Mouse (Mus musculus) embryonic facial prominence, embryonic 14.5 days (tissue): ENCODE measurements around the gene Runx1. TPM values are rescaled to one million over a fixed set of nuclear protein-coding genes. Genes with fewer than 3 reads are reported as not detected.

Experiments
- ATAC-seq: fragments of 200-750 bp; cut with Nextera tagmentation; 2 replicates; pipeline ENCODE4 v1.8.0; 2017; ENCODE audit warnings: low read depth, moderate number of reproducible peaks, moderate TSS enrichment
- DNase-seq: peaks from one replicate; pipeline ENCODE4 v3.0.0-alpha.2; 2015; ENCODE audit warnings: low spot score
- H3K27ac ChIP-seq: fragments of 300-500 bp; sonication (generic); replicated peaks from 2 replicates; pipeline ENCODE4 v1.5.1; 2014; ENCODE audit warnings: low read depth, mild to moderate bottlenecking, low read length, moderate library complexity
- H3K27me3 ChIP-seq: fragments of 300-500 bp; sonication (generic); replicated peaks from 2 replicates; pipeline ENCODE4 v1.6.1; 2014; ENCODE audit warnings: low read length; ENCODE audit not compliant: control insufficient read depth, insufficient read depth
- H3K36me3 ChIP-seq: fragments of 300-500 bp; sonication (generic); 2 replicates; pipeline ENCODE4 v1.6.1; 2014; ENCODE audit warnings: low read length, mixed read lengths; ENCODE audit not compliant: control insufficient read depth, insufficient read depth
- H3K4me1 ChIP-seq: fragments of 300-500 bp; sonication (generic); 2 replicates; pipeline ENCODE4 v1.6.1; 2014; ENCODE audit warnings: antibody characterized with exemption, low read length; ENCODE audit not compliant: control insufficient read depth, insufficient read depth
- H3K4me2 ChIP-seq: fragments of 300-500 bp; sonication (generic); 2 replicates; pipeline ENCODE4 v1.6.1; 2014; ENCODE audit warnings: low read depth, mild to moderate bottlenecking, low read length, moderate library complexity, mixed read lengths
- H3K4me3 ChIP-seq: fragments of 300-500 bp; sonication (generic); 2 replicates; pipeline ENCODE4 v1.5.1; 2014; ENCODE audit warnings: low read depth, mild to moderate bottlenecking, low read length
- H3K9ac ChIP-seq: fragments of 300-500 bp; sonication (generic); 2 replicates; pipeline ENCODE4 v1.6.1; 2014; ENCODE audit warnings: low read depth, mild to moderate bottlenecking, low read length, moderate library complexity, mixed read lengths
- H3K9me3 ChIP-seq: fragments of 300-500 bp; sonication (generic); 2 replicates; pipeline ENCODE4 v1.6.1; 2016; ENCODE audit warnings: low read length; ENCODE audit not compliant: control insufficient read depth
- WGBS: fragments of 180-500 bp; shearing (Covaris S2); extraction: QIAGEN DNeasy Blood & Tissue Kit; methylation state at CpG from one replicate; pipeline ENCODE4 v1.1.7; 2014; 5-methylcytosine and 5-hydroxymethylcytosine counted together
- polyA plus RNA-seq: library from polyadenylated mRNA; unstranded; fragments of >200 nt; fragmentation: Nextera tagmentation; extraction: Ambion mirVana; gene quantifications from 2 replicates; pipeline ENCODE4 v1.2.1, GENCODE M21; 2014

Runx1 gene
- polyA plus RNA-seq, 1 experiment from 2014 or later = 13.7 TPM

DNA sequence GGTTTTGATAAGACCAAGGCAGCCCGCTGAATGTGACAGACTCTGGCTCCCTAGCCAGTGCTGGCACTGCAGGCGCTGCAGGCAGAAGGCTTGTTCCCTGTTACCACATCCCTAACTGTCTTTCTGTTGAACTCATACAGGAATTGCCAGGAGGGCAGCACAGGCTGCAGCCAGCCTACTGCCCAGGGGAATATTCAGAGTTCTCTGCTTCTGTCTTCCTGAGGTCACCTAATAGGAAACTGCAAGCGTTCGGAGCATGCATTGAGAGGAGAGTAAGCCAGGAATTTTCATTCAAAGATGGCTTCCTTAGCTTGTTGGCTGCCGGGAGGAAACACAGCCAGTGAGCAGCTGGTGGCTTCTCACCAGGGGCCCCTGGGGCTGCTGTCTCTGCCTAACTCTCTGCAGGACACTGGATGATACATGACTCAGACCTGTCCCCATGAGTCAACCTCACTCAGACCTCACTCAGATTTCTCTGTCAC is 2.5 kb downstream of the Runx1 start:
- no peak overlapping the region for H3K27ac ChIP-seq
- WGBS = 33% methylated on average over 5 of the region's 5 CpGs
- no peaks in the 10 kb centered on the region for H3K27me3 ChIP-seq
- no peaks in the 10 kb centered on the region for H3K36me3 ChIP-seq
- no peaks in the 10 kb centered on the region for H3K9me3 ChIP-seq
- peaks cover 25% of the 10 kb centered on the region for H3K4me1 ChIP-seq
- H3K9ac ChIP-seq = no peak overlapping the region
- no peak overlapping the region for H3K4me2 ChIP-seq
- ATAC-seq (no peak), DNase-seq (peak; percentile 51)
- no peak overlapping the region for H3K4me3 ChIP-seq

DNA sequence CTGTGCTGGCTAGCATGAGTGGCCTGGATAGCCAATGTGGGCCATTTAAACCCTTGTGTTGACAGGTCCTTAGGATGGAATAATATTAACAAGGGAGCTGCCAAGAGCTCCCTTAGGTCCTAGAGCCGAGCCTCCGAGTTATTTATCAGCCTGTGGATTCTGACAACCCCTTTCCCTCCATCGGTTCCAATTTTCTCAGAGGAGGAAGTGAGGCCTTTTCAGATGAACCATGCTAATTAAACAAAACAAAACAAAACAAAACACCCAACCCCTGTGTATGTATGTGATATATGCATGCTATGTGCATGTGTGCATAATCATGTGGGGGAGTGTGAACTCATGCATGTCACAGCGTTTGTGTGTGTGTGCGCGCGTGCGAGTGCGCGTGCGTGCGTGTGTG is 3.3 kb downstream of the Runx1 start:
- 89% methylated on average over 12 of the region's 12 CpGs for WGBS
- Histone ChIP-seq H3K9ac (no peak overlapping the region), H3K27ac (no peak overlapping the region)

DNA sequence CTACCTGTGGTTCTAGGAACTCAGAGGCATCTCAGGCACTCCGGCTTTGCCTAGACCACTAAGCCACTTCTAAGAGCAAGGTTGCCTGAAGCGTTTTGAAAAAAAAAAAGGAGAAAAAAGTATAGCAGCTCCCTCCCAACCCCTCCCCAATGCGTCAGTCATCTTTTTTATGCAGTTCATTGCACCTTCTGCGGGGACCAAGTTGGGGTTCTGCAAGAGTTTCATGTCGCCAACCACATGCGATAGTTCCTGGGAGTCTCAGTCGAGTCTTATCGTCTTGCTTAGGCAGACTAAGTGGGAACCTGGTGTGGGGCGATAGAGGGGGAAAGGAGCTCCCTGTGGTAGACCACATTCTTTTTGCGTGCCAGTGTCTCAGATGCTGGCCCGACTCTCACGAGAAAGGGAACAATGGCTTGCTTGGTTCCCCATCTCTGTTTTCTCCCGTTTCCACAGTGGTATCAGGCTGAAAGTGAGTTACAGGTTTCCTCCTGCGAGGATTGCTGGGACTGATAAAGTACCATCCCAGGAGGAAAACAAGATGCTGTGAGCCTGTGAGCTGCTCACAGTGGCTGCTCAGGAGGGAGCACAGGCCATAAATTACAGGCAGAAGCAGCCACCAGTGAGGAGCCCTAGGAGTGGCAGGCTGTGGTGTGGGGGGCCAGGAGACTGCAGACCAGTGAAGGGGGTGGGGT is 3.9 kb downstream of the Runx1 start:
- no peak overlapping the region for H3K4me3 ChIP-seq
- ATAC-seq = no peak
- no peak overlapping the region for H3K27ac ChIP-seq
- no peaks in the 10 kb centered on the region for H3K36me3 ChIP-seq
- no peak overlapping the region for H3K4me2 ChIP-seq
- H3K9me3 ChIP-seq = no peaks in the 10 kb centered on the region
- H3K4me1 ChIP-seq = peaks cover 25% of the 10 kb centered on the region
- H3K9ac ChIP-seq = no peak overlapping the region
- 49% methylated on average over 14 of the region's 14 CpGs for WGBS
- no peaks in the 10 kb centered on the region for H3K27me3 ChIP-seq
- peak; percentile 46 for DNase-seq

More for the DNA sequence above, 3.3 kb downstream of the Runx1 start:
- ATAC-seq (no peak), DNase-seq (no peak)
- no peak overlapping the region for H3K4me2 ChIP-seq
- H3K9me3 ChIP-seq = no peaks in the 10 kb centered on the region
- H3K4me1 ChIP-seq = peaks cover 25% of the 10 kb centered on the region
- no peak overlapping the region for H3K4me3 ChIP-seq
- H3K27me3 ChIP-seq = no peaks in the 10 kb centered on the region
- H3K36me3 ChIP-seq = no peaks in the 10 kb centered on the region

GRCm38 (mm10) chr16:92821596-92821937 is 4.4 kb downstream of the Runx1 start:
- Histone ChIP-seq H3K27me3 (no peaks in the 10 kb centered on the region), H3K4me2 (no peak overlapping the region), H3K9me3 (no peaks in the 10 kb centered on the region), H3K4me3 (no peak overlapping the region), H3K27ac (no peak overlapping the region), H3K9ac (no peak overlapping the region), H3K4me1 (peaks cover 23% of the 10 kb centered on the region), H3K36me3 (no peaks in the 10 kb centered on the region)
- DNase-seq = no peak
- no peak for ATAC-seq
- 60% methylated on average over 5 of the region's 5 CpGs for WGBS

GRCm38 (mm10) chr16:92820451-92820850 is 5.5 kb downstream of the Runx1 start:
- no peaks in the 10 kb centered on the region for H3K36me3 ChIP-seq
- no peak overlapping the region for H3K9ac ChIP-seq
- DNase-seq (no peak), ATAC-seq (no peak)
- no peak overlapping the region for H3K4me2 ChIP-seq
- WGBS = 81% methylated on average over 6 of the region's 6 CpGs
- no peaks in the 10 kb centered on the region for H3K9me3 ChIP-seq
- peaks cover 21% of the 10 kb centered on the region for H3K4me1 ChIP-seq
- no peaks in the 10 kb centered on the region for H3K27me3 ChIP-seq
- no peak overlapping the region for H3K4me3 ChIP-seq
- no peak overlapping the region for H3K27ac ChIP-seq

GRCm38 (mm10) chr16:92818480-92819269 is 7.3 kb downstream of the Runx1 start:
- ATAC-seq (no peak), DNase-seq (no peak)
- Histone ChIP-seq H3K27ac (no peak overlapping the region), H3K4me3 (no peak overlapping the region), H3K4me1 (peaks cover 18% of the 10 kb centered on the region), H3K27me3 (no peaks in the 10 kb centered on the region), H3K9me3 (no peaks in the 10 kb centered on the region), H3K4me2 (no peak overlapping the region), H3K9ac (no peak overlapping the region), H3K36me3 (no peaks in the 10 kb centered on the region)
- WGBS = 82% methylated on average over 8 of the region's 8 CpGs

DNA sequence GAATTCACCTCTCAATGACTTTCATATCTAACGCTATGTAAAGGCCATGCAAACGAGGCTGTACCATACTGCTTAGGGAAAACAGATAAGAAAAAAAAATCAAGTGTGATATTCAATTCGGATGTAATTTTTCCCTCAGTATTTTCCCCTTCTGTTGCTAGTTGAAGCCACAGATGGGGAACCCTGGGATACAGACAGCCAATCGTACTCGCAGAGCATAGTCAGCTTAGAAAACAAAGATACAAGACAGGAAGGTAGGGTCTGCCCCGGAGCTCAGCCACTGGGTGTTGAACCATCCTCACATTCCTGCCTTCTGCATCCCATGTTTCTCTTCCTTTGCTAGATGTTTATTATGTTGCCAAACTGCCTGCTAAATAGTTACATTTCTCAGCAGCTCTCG is 9.9 kb downstream of the Runx1 start:
- H3K9me3 ChIP-seq = no peaks in the 10 kb centered on the region
- ATAC-seq = no peak
- no peaks in the 10 kb centered on the region for H3K36me3 ChIP-seq
- no peak overlapping the region for H3K9ac ChIP-seq
- H3K4me3 ChIP-seq = no peak overlapping the region
- WGBS = 87% methylated on average over 7 of the region's 7 CpGs
- H3K27ac ChIP-seq = no peak overlapping the region
- no peaks in the 10 kb centered on the region for H3K4me1 ChIP-seq
- H3K27me3 ChIP-seq = no peaks in the 10 kb centered on the region
- no peak overlapping the region for H3K4me2 ChIP-seq
- DNase-seq = no peak

DNA sequence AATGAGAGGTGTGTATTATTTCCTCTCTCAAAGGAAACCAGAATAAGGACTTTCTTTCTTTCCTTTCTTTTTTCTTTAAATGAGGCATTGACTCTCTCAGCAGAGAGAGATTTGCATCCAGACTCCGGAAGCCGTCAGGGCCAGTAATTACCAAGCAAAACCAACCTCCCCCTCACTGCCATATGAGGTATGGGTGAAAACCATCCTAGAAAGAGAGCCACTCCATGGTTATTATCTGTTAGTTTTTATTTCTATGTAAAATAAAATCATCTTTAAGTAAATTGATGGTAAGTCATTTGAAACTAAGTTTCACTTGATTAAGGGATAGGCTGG is 10.8 kb downstream of the Runx1 start:
- H3K9me3 ChIP-seq = no peaks in the 10 kb centered on the region
- H3K4me2 ChIP-seq = no peak overlapping the region
- H3K36me3 ChIP-seq = no peaks in the 10 kb centered on the region
- ATAC-seq = no peak
- no peak overlapping the region for H3K9ac ChIP-seq
- H3K4me1 ChIP-seq = no peaks in the 10 kb centered on the region
- WGBS = 64% methylated on average over 2 of the region's 2 CpGs
- no peak overlapping the region for H3K27ac ChIP-seq
- H3K4me3 ChIP-seq = no peak overlapping the region
- no peaks in the 10 kb centered on the region for H3K27me3 ChIP-seq
- no peak for DNase-seq
